Mouse (Mus musculus) thymus, postnatal 36 days (tissue): ENCODE data around the gene Myo1a.

Experiments used
- DNase-seq, 2 experiments: peaks; one replicate each; pipeline ENCODE4 v3.0.0; 2022; ENCODE audit warnings: mixed read lengths in 2 of 2

Gene Myo1a

GRCm38 (mm10) chr10:127674794-127675522, 30.0 kb upstream of the Myo1a start:
- DNase-seq, result peak; percentile 59 to 68

- no peak for DNase-seq
Observed at GRCm38 (mm10) chr10:127675859-127676398, 29.0 kb upstream of the Myo1a start.

GRCm38 (mm10) chr10:127676691-127677548, 28.1 kb upstream of the Myo1a start:
- peak; percentile 89 to 93 for DNase-seq

GRCm38 (mm10) chr10:127677591-127678336, 27.2 kb upstream of the Myo1a start:
- peak; percentile 75 to 79 for DNase-seq

GRCm38 (mm10) chr10:127679208-127679607, 25.8 kb upstream of the Myo1a start:
- DNase-seq, result no peak

GRCm38 (mm10) chr10:127679881-127680280, 25.1 kb upstream of the Myo1a start:
- DNase-seq, result no peak

GRCm38 (mm10) chr10:127682886-127683285, 22.1 kb upstream of the Myo1a start:
- no peak for DNase-seq

GRCm38 (mm10) chr10:127691053-127691452, 13.9 kb upstream of the Myo1a start:
- DNase-seq, result no peak

- no peak for DNase-seq
Observed at GRCm38 (mm10) chr10:127694636-127695035, 10.3 kb upstream of the Myo1a start.

GRCm38 (mm10) chr10:127695775-127696174, 9.2 kb upstream of the Myo1a start:
- DNase-seq, result no peak

- no peak for DNase-seq
Observed at GRCm38 (mm10) chr10:127698966-127699365, 6.0 kb upstream of the Myo1a start.

- DNase-seq, result no peak
Observed at GRCm38 (mm10) chr10:127703299-127703698, 1.7 kb upstream of the Myo1a start.

- DNase-seq, result no peak
Observed at GRCm38 (mm10) chr10:127704293-127704692, 677 bp upstream of the Myo1a start.

- no peak for DNase-seq
Observed at GRCm38 (mm10) chr10:127705783-127706182, 813 bp downstream of the Myo1a start.

- no peak for DNase-seq
Observed at GRCm38 (mm10) chr10:127707721-127708120, 2.8 kb downstream of the Myo1a start.

- DNase-seq, result no peak
Observed at GRCm38 (mm10) chr10:127708850-127709370, 3.9 kb downstream of the Myo1a start.

- no peak for DNase-seq
Observed at GRCm38 (mm10) chr10:127710331-127710730, 5.4 kb downstream of the Myo1a start.

GRCm38 (mm10) chr10:127712736-127713135, 7.8 kb downstream of the Myo1a start:
- no peak for DNase-seq

- DNase-seq, result no peak
Observed at GRCm38 (mm10) chr10:127721671-127722418, 16.9 kb downstream of the Myo1a start.

GRCm38 (mm10) chr10:127724178-127724577, 19.2 kb downstream of the Myo1a start, which contains the start of gene Tac2:
TSS of gene Tac2 (plus strand) at chr10:127724478.
- no peak for DNase-seq

GRCm38 (mm10) chr10:127725136-127725535, 20.2 kb downstream of the Myo1a start:
- DNase-seq, result no peak

- DNase-seq, result no peak
Observed at GRCm38 (mm10) chr10:127728437-127728836, 23.5 kb downstream of the Myo1a start.
